Mouse (Mus musculus) gastrocnemius, adult 8-10 months (tissue): ENCODE data around the gene Arhgef16. TPM values are rescaled to one million over a fixed set of nuclear protein-coding genes. Genes with fewer than 3 reads are reported as not detected.

ENCODE experiments used
- DNase-seq, 2 experiments: peaks; one replicate each; pipeline ENCODE4 v3.0.0; 2022; ENCODE audit warnings: low spot score in 2 of 2
- total RNA-seq, 4 experiments: library from RNA; stranded (reverse); gene quantifications; 2 replicates each; pipeline ENCODE4 v1.2.4; 2022

Gene Arhgef16
- total RNA-seq, 4 experiments from 2014 or later: 0.15 to 0.67 (median 0.17) TPM; not detected in 1

DNA sequence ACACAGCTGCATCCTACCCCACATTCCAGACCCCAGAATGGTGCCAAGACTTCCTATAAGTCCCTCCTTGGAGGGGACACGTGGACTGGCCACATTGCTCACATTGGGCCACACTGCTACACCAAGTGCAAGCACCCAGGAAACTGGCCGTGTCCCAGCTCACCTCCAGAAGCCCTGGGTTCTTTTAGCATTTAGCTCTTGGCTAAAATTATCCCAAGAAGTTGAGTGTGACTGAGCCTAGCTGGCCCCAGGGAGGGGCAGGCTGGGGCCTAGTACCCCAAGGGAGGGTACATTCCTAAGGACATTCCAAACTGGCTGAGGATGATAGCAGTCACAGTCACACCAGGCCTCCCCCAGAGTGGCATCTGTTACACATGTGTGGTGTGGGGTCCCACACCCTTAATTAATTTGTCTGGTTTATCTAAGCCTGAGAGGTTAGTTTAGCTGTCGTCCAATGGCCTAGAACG lies 7.7 kb downstream of the Arhgef16 start:
- no peak for DNase-seq

DNA sequence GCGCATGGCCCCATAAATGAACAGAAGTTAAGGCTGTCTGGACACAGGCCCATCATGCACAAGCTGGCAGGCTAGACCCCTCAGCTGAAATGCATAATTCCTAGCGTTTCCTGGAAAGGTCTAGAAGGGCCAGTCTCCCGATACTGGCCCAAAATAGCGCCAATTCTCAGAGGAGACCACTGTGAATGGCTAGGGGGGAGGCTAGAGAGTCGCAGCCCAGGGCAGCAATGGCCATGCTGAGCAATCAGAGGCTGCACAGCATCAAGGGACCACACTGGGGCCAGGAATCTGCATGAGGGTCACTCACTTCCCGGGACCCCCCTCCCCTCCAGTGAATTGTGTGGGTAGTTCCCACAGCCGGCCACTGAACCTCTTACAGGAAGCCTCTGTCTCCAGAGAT lies 17.8 kb downstream of the Arhgef16 start:
- no peak for DNase-seq

DNA sequence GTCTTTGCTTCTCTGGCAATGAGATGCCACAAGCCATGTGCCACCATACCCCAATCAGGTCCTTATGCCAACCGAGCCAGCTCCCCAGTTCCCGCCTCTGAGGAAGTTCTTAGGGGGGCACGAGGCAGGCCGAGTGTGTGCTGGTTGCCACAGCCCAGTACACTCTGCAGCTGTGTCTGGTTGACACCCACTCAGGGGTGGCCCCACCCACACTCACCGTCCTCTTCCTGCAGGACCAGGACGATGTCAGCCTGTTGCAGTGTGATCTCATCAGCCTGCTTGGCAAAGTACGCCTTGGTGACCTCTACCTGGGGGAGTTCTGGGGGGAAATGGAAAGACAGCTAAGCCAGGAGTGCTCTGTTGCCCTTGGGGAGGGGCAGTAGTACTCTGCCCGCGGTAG lies 22.0 kb downstream of the Arhgef16 start:
- DNase-seq: no peak

DNA sequence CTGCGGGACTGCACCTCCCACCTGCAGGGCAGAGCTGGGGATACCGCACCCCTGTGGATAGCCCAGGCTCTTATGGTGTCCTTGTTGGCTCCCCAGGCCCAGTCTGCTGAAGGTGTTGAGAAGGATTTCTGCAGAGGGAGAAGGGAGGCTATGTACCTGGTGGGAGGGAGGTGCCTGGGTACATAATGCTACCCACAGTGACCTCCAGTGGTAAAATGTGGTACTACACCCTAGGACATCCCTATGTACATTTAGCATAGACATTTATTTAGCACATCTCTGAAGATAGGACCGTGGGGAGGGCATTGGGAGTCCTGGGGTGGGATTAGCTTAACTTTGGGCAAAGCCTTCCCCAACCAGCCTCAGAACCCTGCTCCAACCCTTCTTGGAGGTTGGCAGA lies 28.5 kb downstream of the Arhgef16 start:
- peak in 1 of 2 experiments; percentile 26 for DNase-seq

DNA sequence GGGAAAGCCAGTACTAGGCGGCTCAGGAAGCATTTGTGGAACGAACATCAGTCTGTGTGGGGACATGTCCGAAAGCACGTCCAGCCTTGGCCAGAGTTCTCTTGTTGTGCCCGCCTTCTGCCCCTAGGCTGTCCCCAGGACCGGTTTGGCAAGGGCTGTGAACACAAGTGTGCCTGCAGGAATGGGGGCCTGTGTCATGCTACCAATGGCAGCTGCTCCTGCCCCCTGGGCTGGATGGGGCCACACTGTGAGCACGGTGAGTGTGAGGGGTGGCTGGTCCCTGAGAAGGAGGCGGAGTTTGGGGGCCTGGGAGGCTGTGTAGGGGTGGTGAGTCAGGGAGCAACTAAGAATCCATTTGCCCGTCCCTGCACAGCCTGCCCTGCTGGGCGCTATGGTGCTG lies 32.0 kb downstream of the Arhgef16 start:
- DNase-seq: no peak

DNA sequence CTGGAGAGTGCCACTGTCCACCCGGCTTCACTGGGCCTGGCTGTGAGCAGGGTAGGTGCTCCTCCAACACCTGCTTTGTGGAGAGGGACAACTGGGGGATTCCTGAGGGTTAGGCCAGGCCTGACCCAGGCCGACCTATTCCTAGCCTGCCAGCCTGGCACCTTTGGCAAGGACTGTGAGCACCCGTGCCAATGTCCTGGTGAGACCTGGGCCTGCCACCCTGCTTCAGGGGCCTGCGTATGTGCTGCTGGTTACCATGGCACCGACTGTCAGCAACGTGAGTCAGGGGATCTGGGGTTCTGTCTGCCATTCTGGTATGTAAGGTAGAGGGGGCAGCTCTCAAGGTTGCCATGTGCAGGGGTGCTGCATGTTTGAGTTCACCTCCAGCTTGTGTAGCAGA lies 34.0 kb downstream of the Arhgef16 start:
- DNase-seq: no peak

DNA sequence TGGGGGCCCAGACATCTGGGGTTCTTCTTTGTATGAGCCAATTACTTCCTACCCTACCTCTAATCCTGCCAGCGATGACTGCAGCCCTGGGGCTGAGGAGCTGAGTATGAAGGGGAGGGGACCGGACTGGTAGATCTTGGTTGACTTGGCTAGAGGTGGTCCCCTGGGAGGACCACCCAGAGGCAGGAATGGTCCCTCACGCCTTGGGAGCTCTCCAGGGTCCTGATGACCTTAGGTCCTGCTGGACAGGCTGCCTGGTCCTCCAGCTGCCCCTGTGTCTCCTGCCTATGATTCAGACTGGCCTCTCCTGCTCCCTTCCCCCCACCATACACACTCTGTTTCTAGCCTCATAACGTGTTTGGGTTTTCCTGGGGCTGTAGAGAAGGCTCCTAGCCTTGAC lies 39.4 kb downstream of the Arhgef16 start:
- no peak for DNase-seq

DNA sequence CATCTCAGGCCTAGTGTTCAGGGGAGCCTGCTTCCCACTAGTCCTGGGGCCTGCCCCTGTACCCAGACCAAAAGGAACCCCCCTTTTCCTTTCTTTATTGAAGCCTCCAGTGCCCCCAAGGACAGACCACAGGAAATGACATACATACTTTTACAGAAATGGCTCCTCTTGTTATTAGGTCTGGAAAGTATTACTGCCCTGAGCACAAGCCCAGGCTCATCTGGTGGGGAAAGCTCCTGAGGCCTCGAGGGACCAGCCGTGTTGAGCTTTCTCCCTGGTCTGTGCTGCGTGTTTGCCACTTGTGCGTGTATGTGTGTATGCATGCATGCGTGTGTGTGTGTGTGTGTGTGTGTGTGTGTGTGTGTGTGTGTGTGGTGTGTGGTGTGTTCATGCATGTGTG lies 40.7 kb downstream of the Arhgef16 start:
- no peak for DNase-seq

DNA sequence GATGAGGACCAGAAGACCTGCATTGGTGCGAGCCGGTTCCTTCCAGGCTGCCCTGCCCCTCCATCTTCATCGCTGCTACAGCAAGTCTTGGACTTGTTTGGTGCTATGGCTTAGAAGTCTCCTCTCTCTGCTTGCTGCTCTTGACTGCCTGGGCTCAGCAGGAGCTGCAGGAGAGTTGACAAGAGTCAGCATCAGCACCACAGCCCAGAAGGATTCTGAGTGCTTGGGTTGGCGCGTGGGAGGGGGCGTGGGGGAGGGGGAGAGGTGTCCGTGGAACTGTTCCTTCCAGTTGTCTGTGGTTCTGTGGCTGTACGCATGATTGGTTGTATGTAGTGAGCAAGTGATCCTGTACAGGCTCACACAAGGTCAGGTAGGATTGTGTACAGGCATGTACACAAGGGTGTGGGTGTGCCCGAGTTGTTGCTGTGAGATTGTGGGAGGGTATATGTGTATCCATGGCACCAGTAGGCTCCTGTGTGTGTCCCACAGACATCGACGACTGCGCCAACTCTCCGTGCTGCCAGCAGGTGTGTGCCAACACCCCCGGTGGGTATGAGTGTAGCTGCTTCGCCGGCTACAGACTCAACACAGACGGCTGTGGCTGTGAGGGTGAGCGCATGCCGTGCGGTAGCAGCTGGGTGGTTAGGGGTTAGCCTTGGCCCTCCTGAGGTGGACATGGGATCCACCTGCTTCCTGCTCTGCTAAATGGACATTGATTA lies 48.8 kb downstream of the Arhgef16 start:
- no peak for DNase-seq

DNA sequence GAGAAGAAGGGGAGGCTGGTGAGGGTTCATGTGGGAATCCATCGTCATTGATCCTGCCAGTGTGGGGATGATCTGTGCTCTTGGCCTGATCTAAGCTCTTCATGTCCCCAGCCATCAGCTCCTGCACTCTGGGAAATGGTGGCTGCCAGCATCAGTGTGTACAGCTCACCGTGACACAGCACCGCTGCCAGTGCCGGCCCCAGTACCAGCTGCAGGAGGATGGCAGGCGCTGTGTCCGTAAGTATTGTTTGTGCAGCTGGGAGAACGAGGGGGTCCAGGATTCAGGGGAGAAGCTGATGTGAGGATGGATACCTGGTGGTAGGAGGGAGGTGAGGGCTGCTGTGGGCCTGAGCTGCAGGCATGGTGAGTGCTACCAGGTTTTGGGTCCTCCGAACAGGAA lies 52.2 kb downstream of the Arhgef16 start:
- no peak for DNase-seq

DNA sequence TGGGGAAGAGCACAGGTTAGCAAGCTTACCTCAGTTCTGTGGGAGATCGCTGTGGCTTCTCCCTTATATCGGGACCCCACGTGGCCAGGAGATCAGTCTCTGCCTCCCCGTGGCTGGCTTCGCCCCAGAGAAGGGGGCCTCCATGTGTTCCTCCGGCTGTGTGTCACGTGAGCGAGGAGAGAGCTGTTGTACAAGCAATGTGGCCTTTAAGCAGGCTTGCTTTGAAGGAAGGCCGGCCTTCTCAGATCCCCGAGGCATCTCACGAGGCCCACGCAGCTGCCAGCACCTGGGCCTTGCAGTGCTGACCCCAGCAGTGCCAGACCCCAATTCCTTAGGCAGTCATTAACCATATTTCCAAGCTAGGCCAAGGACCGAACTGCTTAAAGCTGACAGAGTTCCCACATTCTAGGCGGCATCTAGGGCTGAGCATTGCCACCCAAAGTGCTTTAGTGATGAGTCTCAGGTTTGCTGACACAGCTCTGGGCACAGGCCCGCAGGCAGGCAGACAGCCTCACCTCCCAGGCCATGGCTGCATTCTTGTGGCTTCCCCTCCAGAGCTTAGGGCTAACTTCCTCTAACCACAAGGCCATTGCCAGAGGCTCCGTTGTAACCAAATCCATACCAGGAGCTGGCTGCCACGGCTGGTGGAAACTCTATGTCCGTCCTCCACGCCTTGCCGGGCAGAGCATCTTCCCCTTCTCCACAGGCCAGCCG lies 53.2 kb downstream of the Arhgef16 start:
- no peak for DNase-seq

DNA sequence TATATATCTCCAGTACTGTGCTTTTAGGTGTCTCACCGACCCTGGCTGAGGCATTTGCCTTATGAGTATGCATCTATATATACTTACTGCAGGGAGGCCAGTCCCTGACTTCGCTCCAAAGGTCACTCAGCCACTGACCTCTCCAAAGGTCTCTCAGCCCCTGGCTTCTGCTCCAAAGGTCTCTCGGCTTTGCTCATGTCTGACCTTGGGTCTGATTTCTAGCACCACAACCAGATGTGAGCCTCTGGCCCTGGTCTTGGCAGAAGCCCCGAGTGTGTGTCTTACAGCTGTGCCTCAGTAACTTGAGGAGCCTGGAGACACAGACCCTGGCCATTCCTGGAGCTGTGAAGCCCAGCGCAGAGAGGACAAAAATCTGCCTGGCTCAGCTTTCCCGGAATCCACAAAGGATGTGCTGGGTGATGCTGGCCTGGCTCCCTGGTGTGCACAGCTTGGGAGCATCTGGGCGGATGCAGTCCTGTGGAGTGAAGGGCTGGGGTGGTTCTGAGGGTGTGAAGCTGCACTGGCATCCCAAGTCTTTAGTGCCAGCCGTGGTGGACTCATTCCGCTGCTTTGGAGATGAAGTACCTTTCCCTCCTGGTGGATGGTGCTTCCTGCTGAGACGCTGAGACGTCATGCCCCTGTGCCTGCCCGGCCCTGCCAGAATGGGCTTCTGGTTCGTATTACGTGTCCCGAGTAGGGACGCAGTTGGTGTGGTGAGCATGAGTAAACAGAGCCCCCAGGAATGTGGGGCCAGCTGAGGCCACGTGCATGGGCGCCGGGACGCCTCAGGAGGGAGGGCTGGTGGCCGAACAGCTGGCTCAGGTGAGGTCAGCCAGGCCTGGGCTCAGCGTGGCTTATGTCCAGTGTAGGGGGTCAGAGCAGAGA lies 54.0 kb downstream of the Arhgef16 start:
- no peak for DNase-seq

DNA sequence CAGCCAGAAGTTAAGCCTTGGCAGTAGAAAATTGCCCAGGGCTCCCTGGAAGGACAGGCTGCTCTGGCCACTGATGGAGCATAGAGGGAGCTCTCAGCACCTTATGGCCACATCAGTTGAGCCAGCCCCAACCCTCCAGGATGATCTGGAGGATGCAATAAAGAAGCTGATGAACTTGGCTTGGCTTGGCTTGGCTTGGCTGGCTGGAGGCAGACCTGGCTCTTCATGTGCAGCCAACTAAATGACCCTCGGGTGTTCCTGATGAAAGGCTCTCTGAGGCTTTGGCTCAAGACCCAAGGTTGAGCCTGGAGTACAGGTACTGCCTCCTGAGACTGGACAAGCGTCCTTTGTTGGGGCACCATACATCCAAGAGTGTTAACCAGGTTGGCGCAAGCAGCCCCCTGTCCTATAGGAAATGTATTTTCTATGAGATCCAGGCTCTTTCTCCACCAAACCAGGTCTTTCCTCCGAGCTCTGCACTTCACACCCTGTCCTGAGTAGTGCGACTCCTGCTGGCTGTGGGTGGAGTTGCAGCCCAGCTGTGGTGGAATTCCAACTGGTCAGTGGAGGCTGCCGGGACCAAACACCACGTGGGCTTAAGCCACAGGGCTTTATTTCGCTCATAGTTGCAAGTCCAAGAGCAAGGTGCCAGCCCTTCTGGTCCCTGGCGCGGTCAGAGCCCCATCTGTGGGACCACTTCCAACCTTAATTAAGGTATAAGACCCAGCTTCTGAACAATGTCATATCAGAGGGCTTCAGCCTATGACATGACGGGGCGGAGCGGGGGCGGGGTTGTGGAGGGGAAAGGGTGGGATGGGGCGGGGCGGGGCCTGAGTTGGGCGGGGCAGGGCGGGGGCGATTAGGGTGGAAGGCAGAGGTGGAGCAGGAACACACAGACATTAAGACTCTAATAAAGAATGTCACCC lies 55.1 kb downstream of the Arhgef16 start:
- DNase-seq: peak; percentile 57 to 66

DNA sequence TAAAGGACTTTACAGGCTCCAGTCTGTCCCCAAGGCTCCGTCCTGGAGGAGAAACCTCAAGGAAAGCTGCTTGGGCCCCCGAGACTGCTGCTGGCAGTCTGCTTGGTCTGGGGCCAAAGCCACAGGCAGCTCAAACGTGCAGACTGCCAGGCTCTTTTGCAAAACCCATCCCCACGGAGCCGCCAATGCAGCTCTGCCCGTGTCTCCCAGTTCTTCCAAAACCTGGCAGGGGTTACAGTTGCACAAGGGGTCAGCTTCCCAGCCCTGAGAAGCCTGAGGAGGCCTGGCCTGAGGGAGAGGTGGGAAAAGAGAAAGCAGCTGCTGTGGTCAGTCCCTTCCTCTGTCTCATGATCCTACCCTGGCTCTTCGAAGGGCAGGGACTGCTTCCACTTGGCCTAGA lies 56.1 kb downstream of the Arhgef16 start:
- no peak for DNase-seq

DNA sequence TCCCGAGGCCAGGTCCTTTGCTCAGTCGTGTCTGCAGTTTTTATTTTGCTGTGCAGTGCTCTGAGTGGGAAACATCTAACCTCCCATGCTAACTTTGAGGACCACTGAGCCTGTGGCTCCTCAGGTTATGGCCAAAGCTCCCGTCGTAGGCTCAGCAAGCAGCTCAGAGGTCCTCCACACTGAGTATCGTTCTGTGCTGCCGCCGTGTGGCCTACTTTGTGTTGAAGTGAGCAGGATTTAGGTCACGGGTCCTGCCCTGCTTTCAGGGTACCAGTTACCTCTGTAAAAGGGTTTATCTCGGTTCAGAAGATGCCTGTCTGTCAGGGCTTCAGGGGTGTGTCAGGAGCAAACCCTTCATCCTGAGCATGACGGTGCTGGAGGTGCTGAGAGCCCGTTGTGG lies 60.9 kb downstream of the Arhgef16 start:
- DNase-seq: no peak

DNA sequence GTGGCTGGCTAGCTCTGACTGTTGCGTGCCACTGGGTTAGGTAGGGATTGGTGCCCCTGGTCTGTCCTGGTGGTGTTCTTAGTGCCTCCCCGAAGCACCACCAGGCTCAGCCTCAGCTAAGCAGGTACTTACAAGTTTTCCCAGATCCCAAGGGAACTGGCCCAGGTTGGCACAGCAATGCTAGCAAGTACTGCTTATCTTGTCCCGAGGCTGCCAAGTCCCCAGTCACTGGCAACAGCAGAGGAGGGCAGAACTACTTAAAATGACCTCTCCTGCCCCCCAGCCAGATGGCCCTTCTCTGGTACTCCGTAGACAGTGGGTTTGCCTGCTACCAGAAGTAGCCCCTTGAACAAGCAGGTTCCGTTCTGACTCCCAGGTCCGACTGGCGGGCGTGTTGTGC lies 62.3 kb downstream of the Arhgef16 start:
- DNase-seq: no peak

DNA sequence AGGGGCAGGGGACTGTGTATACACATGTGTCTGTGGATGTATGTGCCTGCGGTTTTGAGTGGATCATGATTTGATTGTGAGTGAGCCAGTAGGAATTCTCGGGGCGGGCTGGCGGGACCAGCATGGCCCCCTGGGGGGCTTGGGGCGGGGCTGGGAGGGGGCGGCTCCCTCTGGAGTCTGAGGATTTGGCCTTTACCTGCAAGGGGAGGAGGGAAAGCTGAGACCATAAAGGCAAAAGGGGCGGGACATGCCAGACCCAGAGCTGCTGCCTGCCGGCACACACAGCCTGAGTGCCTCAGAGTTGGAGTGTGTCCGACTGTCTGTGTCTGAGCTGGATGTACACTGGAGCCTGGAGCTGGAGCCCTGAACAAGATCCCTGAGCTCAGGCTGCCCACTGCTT lies 64.2 kb downstream of the Arhgef16 start:
- no peak for DNase-seq

DNA sequence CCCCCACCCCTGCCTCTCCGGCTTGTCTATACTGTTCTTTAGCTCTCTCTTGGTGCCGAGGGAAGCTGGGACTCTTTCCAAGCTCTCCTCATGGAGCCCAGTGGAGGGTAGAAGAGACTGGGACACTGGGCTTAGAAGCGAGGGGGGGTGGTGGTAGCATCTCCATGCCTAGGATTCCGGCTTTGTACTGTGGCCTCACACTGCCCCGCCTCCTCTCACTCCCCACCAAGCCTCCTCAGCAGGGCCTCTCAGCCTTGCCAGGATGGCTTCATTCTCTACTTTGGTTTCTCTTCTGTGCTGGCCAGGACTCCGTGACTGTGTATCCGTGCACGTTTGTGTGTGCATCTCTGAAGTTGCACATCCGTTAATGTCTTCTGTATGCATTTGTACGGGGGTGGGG lies 64.6 kb downstream of the Arhgef16 start:
- no peak for DNase-seq

DNA sequence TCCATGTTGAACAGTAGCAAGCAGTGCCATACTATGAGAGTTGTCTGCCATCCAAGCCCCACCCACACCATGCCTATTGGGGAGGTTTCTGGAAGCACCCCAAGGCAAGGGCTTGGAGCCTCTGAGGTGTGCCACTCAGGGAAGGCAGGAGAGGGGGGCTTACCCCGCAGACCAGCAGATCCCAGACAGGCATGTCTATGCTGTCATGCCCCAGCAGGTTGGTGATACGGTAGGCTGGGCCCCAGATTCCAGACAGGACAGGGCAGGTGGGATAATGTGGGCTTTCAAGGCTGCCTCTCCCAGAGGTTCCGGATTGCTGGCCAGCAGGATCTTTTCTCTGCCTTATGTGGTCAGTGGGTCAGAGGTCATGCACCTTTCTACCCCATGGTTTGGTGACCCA lies 65.5 kb downstream of the Arhgef16 start:
- DNase-seq: no peak

DNA sequence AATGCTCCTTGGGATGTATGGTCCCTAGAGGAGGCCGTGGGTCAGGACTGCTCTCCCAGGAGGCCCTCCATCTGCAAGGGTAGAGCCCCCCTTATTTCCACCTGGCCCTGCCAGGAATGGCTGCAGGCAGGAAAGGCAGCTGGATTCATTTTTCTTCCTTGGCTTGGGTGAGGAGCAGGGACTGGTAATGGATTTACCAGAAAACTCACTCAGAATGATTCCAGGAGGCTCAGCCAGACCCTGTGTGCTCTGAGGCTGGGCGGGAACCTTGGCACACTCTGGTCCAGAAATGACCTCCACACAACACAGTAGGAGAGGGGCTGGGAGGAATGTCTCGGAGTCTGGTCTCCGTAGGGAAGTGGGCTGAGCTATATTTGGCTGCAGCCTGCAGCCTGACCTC lies 69.2 kb downstream of the Arhgef16 start:
- DNase-seq: peak in 1 of 2 experiments; percentile 27

DNA sequence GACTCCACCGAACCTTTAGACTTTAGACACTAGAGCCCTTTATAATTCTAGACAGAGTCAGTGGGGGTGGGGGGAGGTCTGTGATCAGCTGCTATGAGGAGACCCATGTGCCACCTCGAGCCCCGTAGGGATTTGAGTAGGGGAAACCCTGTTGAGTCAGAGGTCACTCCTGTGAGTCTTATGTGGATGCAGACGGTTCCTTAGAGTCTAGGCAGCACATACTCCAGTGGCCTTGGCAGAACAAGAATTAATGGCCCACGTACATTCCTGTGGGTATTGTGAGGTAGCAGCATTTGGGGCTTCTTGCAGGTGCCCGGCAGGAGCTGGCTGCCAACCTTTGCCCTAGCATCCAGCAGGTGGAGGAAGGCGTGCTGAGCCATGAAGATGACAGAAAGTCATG lies 70.1 kb downstream of the Arhgef16 start:
- no peak for DNase-seq
